Mouse (Mus musculus) stomach, postnatal 0 days (tissue): Measurements from ENCODE around the gene Anp32a. TPM values are rescaled to one million over a fixed set of nuclear protein-coding genes. Genes with fewer than 3 reads are reported as not detected.

Experiments
- ATAC-seq: fragments of 200-750 bp; cut with Nextera tagmentation; 2 replicates; pipeline ENCODE4 v1.8.0; 2017; ENCODE audit not compliant: low FRiP score, low TSS enrichment
- DNase-seq: peaks from one replicate; pipeline ENCODE4 v3.0.0-alpha.2; 2016; ENCODE audit warnings: low spot score
- H3K27ac ChIP-seq: fragments of 300-500 bp; sonication (generic); replicated peaks from 2 replicates; pipeline ENCODE4 v1.5.1; 2014; ENCODE audit warnings: mild to moderate bottlenecking, control low read depth
- H3K27me3 ChIP-seq: fragments of 300-500 bp; sonication (generic); 2 replicates; pipeline ENCODE4 v1.6.1; 2014; ENCODE audit warnings: low read length; ENCODE audit not compliant: control insufficient read depth, insufficient read depth
- H3K36me3 ChIP-seq: fragments of 300-500 bp; sonication (generic); 2 replicates; pipeline ENCODE4 v1.6.1; 2014; ENCODE audit warnings: low read length, mixed read lengths; ENCODE audit not compliant: control insufficient read depth, insufficient read depth
- H3K4me1 ChIP-seq: fragments of 300-500 bp; sonication (generic); replicated peaks from 2 replicates; pipeline ENCODE4 v1.6.1; 2014; ENCODE audit warnings: antibody characterized with exemption; ENCODE audit not compliant: control insufficient read depth, insufficient read depth
- H3K4me2 ChIP-seq: fragments of 300-500 bp; sonication (generic); replicated peaks from 2 replicates; pipeline ENCODE4 v1.6.1; 2014; ENCODE audit warnings: low read depth, mild to moderate bottlenecking, control low read depth, moderate library complexity
- H3K4me3 ChIP-seq: fragments of 300-500 bp; sonication (generic); 2 replicates; pipeline ENCODE4 v1.5.1; 2014; ENCODE audit warnings: low read depth, low read length, control low read depth
- H3K9ac ChIP-seq: fragments of 300-500 bp; sonication (generic); 2 replicates; pipeline ENCODE4 v1.6.1; 2014; ENCODE audit warnings: mild to moderate bottlenecking, low read length, control low read depth, mixed read lengths
- H3K9me3 ChIP-seq: fragments of 300-500 bp; sonication (generic); 2 replicates; pipeline ENCODE4 v1.6.1; 2016; ENCODE audit warnings: low read length; ENCODE audit not compliant: control insufficient read depth
- CTCF ChIP-seq: IDR thresholded peaks from 2 replicates; pipeline ENCODE4 v1.5.1; 2016; ENCODE audit warnings: antibody characterized with exemption, low read depth, mild to moderate bottlenecking, moderate library complexity
- EP300 ChIP-seq: optimal IDR thresholded peaks from 2 replicates; pipeline ENCODE3; 2016; ENCODE audit warnings: antibody characterized with exemption
- WGBS: fragments of 180-500 bp; shearing (Covaris S2); extraction: QIAGEN DNeasy Blood & Tissue Kit; methylation state at CpG from one replicate; pipeline ENCODE4 v1.1.7; 2014; 5-methylcytosine and 5-hydroxymethylcytosine counted together
- polyA plus RNA-seq: library from polyadenylated mRNA; unstranded; fragments of >200 nt; fragmentation: Nextera tagmentation; extraction: Ambion mirVana; gene quantifications from 2 replicates; pipeline ENCODE4 v1.2.1, GENCODE M21; 2015

Anp32a gene
- polyA plus RNA-seq, 1 experiment from 2014 or later = 89.9 TPM

GRCm38 (mm10) chr9:62325965-62326364 lies 15.1 kb upstream of the Anp32a start:
- TF ChIP-seq EP300 (no peak), CTCF (0 out of 2 replicates have a peak, but pooled peaks have one; percentile 21)
- H3K9me3 ChIP-seq = no peaks in the 10 kb centered on the region

GRCm38 (mm10) chr9:62334298-62334825 lies 6.7 kb upstream of the Anp32a start:
- Histone ChIP-seq H3K9me3 (no peaks in the 10 kb centered on the region), H3K4me1 (no peaks in the 10 kb centered on the region), H3K9ac (no peak overlapping the region), H3K27ac (no peak overlapping the region), H3K4me3 (no peak overlapping the region), H3K27me3 (no peaks in the 10 kb centered on the region), H3K4me2 (no peak overlapping the region), H3K36me3 (no peaks in the 10 kb centered on the region)
- no peak for ATAC-seq
- no peak for DNase-seq
- 91% methylated on average over 9 of the region's 9 CpGs for WGBS
- TF ChIP-seq CTCF = peak; percentile 50
- TF ChIP-seq EP300 = no peak

More at GRCm38 (mm10) chr9:62325965-62326364, 15.1 kb upstream of the Anp32a start:
- Histone ChIP-seq H3K4me1 (no peaks in the 10 kb centered on the region), H3K27me3 (no peaks in the 10 kb centered on the region), H3K9ac (no peak overlapping the region), H3K4me2 (no peak overlapping the region), H3K36me3 (no peaks in the 10 kb centered on the region), H3K4me3 (no peak overlapping the region), H3K27ac (no peak overlapping the region)
- DNase-seq (no peak), ATAC-seq (no peak)
- 73% methylated on average over 3 of the region's 3 CpGs for WGBS

GRCm38 (mm10) chr9:62335396-62335795 lies 5.7 kb upstream of the Anp32a start:
- ATAC-seq (no peak), DNase-seq (no peak)
- Histone ChIP-seq H3K36me3 (no peaks in the 10 kb centered on the region), H3K4me3 (no peak overlapping the region), H3K9me3 (no peaks in the 10 kb centered on the region), H3K9ac (no peak overlapping the region), H3K27ac (no peak overlapping the region), H3K4me1 (no peaks in the 10 kb centered on the region), H3K27me3 (no peaks in the 10 kb centered on the region), H3K4me2 (no peak overlapping the region)
- 52% methylated on average over 12 of the region's 12 CpGs for WGBS
- no peak for TF ChIP-seq EP300
- no peak for TF ChIP-seq CTCF

GRCm38 (mm10) chr9:62337924-62338635 lies 3.0 kb upstream of the Anp32a start:
- Histone ChIP-seq H3K9ac (no peak overlapping the region), H3K36me3 (no peaks in the 10 kb centered on the region), H3K4me3 (no peak overlapping the region), H3K4me2 (no peak overlapping the region), H3K27ac (no peak overlapping the region), H3K9me3 (no peaks in the 10 kb centered on the region), H3K4me1 (no peaks in the 10 kb centered on the region), H3K27me3 (no peaks in the 10 kb centered on the region)
- 69% methylated on average over 4 of the region's 4 CpGs for WGBS
- TF ChIP-seq CTCF (no peak), EP300 (no peak)
- no peak for DNase-seq
- no peak for ATAC-seq

GRCm38 (mm10) chr9:62338636-62339191 lies 2.4 kb upstream of the Anp32a start:
- 79% methylated on average over 9 of the region's 9 CpGs for WGBS
- no peak overlapping the region for H3K4me3 ChIP-seq
- no peak for TF ChIP-seq EP300
- no peak for TF ChIP-seq CTCF

More at GRCm38 (mm10) chr9:62338636-62339191, 2.4 kb upstream of the Anp32a start:
- H3K9me3 ChIP-seq = no peaks in the 10 kb centered on the region
- no peaks in the 10 kb centered on the region for H3K4me1 ChIP-seq
- H3K36me3 ChIP-seq = no peaks in the 10 kb centered on the region
- no peak for DNase-seq
- H3K27ac ChIP-seq = no peak overlapping the region
- H3K9ac ChIP-seq = no peak overlapping the region
- no peak for ATAC-seq
- H3K27me3 ChIP-seq = no peaks in the 10 kb centered on the region
- H3K4me2 ChIP-seq = no peak overlapping the region
